Mouse (Mus musculus): ENCODE results near the gene Nkain4. TPM values are rescaled to one million over a fixed set of nuclear protein-coding genes. Genes with fewer than 3 reads are reported as not detected.

The Nkain4 gene
- polyA plus RNA-seq, 1 experiment from 2014 or later: 110 TPM

DNA sequence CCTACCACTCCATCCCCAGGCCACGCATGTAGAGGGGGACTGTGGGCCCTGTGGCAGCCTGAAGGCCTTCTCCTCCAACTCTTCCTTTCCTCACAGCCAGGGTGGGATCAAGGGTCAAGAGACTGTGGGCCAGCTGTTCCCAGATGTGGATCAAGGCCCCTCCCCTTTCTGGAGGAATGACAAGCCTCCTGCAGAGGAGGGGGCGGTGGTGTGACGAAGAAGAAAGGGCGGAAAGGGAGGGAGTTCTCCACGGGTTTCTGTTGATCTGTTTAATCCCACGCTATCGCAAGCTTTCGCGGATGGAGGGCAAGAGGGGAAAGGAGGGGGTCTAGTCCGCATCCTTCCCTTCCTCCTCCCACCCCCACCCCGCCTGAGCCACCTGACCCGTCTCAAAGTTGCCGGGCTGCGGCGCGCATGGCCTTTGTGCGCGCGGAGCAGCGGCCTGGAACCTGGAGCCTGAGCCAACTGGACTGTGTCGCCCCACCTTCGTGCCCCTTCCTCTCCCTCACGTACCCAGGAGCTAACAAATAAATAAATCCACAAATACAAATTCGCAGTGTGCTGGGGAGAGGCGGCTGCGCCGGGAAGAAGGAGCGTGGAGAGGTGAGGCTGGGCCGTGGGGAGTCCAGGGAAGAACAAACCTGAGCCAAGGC is 64.0 kb downstream of the Nkain4 start:
- Histone ChIP-seq H3K9me3 (ENCODE audit: low read length) (no peaks in the 10 kb centered on the region), H3K36me3 (ENCODE audit: insufficient read depth, low read length) (no peaks in the 10 kb centered on the region), H3K27me3 (replicated peaks; ENCODE audit: insufficient read depth, low read length) (peaks cover 65% of the 10 kb centered on the region), H3K4me2 (replicated peaks; ENCODE audit: low read depth, low read length) (no peak overlapping the region), H3K4me3 (ENCODE audit: low read depth, low read length) (no peak overlapping the region), H3K4me1 (ENCODE audit: insufficient read depth, low read depth, low read length) (peaks cover 10% of the 10 kb centered on the region; the same call in 1 of the 2 replicates), H3K27ac (ENCODE audit: low read length) (no peak overlapping the region), H3K9ac (replicated peaks; ENCODE audit: low read depth) (no peak overlapping the region)
- WGBS: 2% methylated on average over 25 of the region's 29 CpGs
- ATAC-seq (no peak), DNase-seq (ENCODE audit: low spot score) (no peak)
- TF ChIP-seq CTCF (IDR thresholded peaks at IDR 0.05) (no peak), EP300 (IDR thresholded peaks at IDR 0.05) (no peak)

- WGBS: 18% methylated on average over 4 of the region's 4 CpGs
- peaks cover 10% of the 10 kb centered on the region; the same call in 1 of the 2 replicates for H3K4me1 ChIP-seq (ENCODE audit: insufficient read depth, low read depth, low read length)
- H3K9me3 ChIP-seq (ENCODE audit: low read length): no peaks in the 10 kb centered on the region
- H3K36me3 ChIP-seq (ENCODE audit: insufficient read depth, low read length): no peaks in the 10 kb centered on the region
- ATAC-seq (no peak), DNase-seq (ENCODE audit: low spot score) (no peak)
- H3K4me3 ChIP-seq (ENCODE audit: low read depth, low read length): no peak overlapping the region
- H3K27me3 ChIP-seq (replicated peaks; ENCODE audit: insufficient read depth, low read length): peaks cover 59% of the 10 kb centered on the region
- no peak overlapping the region for H3K27ac ChIP-seq (ENCODE audit: low read length)
- no peak overlapping the region for H3K4me2 ChIP-seq (replicated peaks; ENCODE audit: low read depth, low read length)
- H3K9ac ChIP-seq (replicated peaks; ENCODE audit: low read depth): no peak overlapping the region
- TF ChIP-seq EP300 (IDR thresholded peaks at IDR 0.05) (no peak), CTCF (IDR thresholded peaks at IDR 0.05) (no peak)
Observed at GRCm38 (mm10) chr2:180889921-180890280, 64.6 kb downstream of the Nkain4 start.

DNA sequence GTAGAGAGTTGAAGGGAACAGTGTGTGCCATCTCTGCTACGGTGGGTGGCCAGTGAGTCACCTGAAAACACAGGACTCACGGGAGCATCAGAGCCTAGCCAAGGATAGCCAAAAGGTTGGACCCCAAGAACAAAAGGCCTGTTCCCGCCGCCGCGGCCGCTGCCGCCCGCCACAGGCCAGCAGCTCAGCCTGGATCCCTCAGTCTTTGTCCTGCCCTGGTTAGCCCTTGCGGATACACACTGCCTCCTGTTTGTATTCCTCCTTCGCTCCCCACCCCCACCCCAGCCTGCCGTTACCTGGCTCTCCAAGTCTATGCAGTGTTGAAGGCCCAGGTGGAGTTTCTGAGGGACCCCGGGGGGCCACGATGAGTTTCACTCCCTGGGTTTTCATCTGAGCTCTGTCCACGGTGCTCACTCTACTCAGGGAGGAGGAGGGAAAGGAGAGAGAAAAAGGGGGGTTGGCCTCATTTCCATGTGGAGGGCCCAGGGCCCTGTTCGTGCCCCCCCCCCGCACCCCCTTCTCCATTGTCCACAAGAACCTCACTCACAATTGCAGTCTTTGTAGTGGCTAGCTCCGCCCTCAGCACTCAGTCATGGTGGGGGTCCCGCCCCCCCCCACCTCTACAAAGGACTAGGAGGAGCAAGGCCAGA is 65.1 kb downstream of the Nkain4 start:
- WGBS: 15% methylated on average over 17 of the region's 19 CpGs
- H3K4me1 ChIP-seq (ENCODE audit: insufficient read depth, low read depth, low read length): peaks cover 10% of the 10 kb centered on the region; the same call in 1 of the 2 replicates
- no peak overlapping the region for H3K27ac ChIP-seq (ENCODE audit: low read length)
- no peak overlapping the region for H3K4me3 ChIP-seq (ENCODE audit: low read depth, low read length)
- no peak overlapping the region for H3K4me2 ChIP-seq (replicated peaks; ENCODE audit: low read depth, low read length)
- DNase-seq (ENCODE audit: low spot score): no peak
- no peak for ATAC-seq
- no peak overlapping the region for H3K9ac ChIP-seq (replicated peaks; ENCODE audit: low read depth)
- no peak for TF ChIP-seq EP300 (IDR thresholded peaks at IDR 0.05)
- TF ChIP-seq CTCF (IDR thresholded peaks at IDR 0.05): no peak
- no peaks in the 10 kb centered on the region for H3K9me3 ChIP-seq (ENCODE audit: low read length)
- H3K36me3 ChIP-seq (ENCODE audit: insufficient read depth, low read length): no peaks in the 10 kb centered on the region
- peaks cover 54% of the 10 kb centered on the region for H3K27me3 ChIP-seq (replicated peaks; ENCODE audit: insufficient read depth, low read length)

DNA sequence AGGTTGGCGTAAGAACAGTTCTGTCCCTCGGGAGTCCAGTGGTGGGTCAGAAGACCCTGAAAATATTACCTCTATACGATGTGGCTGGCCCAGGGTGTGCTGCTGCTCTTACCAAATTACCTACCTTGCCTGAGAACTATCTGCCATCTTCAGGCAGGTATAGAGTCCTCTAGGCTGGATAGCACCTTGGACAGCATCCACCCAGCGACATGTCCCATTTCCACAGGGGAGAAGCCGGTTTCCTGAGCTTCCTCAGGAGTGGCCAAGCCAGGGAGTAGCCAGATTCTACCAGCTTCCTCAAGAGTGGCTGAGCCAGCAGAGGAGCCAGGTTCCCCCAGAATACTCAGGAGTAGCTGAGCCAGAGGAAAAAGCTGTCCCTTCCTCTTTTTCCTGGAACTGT is 69.2 kb downstream of the Nkain4 start:
- Histone ChIP-seq H3K27me3 (replicated peaks; ENCODE audit: insufficient read depth, low read length) (peaks cover 13% of the 10 kb centered on the region; the same call in 1 of the 2 replicates), H3K9me3 (ENCODE audit: low read length) (no peaks in the 10 kb centered on the region), H3K4me3 (ENCODE audit: low read depth, low read length) (no peak overlapping the region), H3K9ac (replicated peaks; ENCODE audit: low read depth) (no peak overlapping the region), H3K27ac (ENCODE audit: low read length) (no peak overlapping the region), H3K4me2 (replicated peaks; ENCODE audit: low read depth, low read length) (no peak overlapping the region), H3K4me1 (ENCODE audit: insufficient read depth, low read depth, low read length) (no peaks in the 10 kb centered on the region), H3K36me3 (ENCODE audit: insufficient read depth, low read length) (no peaks in the 10 kb centered on the region)
- 54% methylated on average over 5 of the region's 5 CpGs for WGBS
- TF ChIP-seq CTCF (IDR thresholded peaks at IDR 0.05) (no peak), EP300 (IDR thresholded peaks at IDR 0.05) (no peak)
- no peak for DNase-seq (ENCODE audit: low spot score)
- no peak for ATAC-seq

Small RNA genes within 50 kb of the gene (microRNA-seq; reads per million reads assigned to microRNA genes)
- gene Mir124a-3: not detected

Other genes starting within 250 kb of the Nkain4 start
- 14.9 and 16.3 TPM in 2 replicates for gene Dido1, start 244.7 kb downstream of the Nkain4 start, polyA plus RNA-seq (2015; fragmentation: Nextera tagmentation; extraction: Ambion mirVana)
- gene Gid8, start 244.6 kb downstream of the Nkain4 start, polyA plus RNA-seq (2015; fragmentation: Nextera tagmentation; extraction: Ambion mirVana): 38.7 and 38.8 TPM in 2 replicates
- 1.4 and 1.7 TPM in 2 replicates for gene Slc17a9, start 229.4 kb downstream of the Nkain4 start, polyA plus RNA-seq (2015; fragmentation: Nextera tagmentation; extraction: Ambion mirVana)
- gene Bhlhe23, start 177.8 kb downstream of the Nkain4 start, polyA plus RNA-seq (2015; fragmentation: Nextera tagmentation; extraction: Ambion mirVana): not detected in 2 replicates
- 40.3 and 42.4 TPM in 2 replicates for gene Ythdf1, start 33.8 kb downstream of the Nkain4 start, polyA plus RNA-seq (2015; fragmentation: Nextera tagmentation; extraction: Ambion mirVana)
- not detected in 2 replicates for gene Birc7, start 25.7 kb downstream of the Nkain4 start, polyA plus RNA-seq (2015; fragmentation: Nextera tagmentation; extraction: Ambion mirVana)
- gene Arfgap1, start 12.5 kb upstream of the Nkain4 start, polyA plus RNA-seq (2015; fragmentation: Nextera tagmentation; extraction: Ambion mirVana): 50.5 and 52.9 TPM in 2 replicates
- 0.20 and 0.30 TPM in 2 replicates for gene Col20a1, start 31.8 kb upstream of the Nkain4 start, polyA plus RNA-seq (2015; fragmentation: Nextera tagmentation; extraction: Ambion mirVana)
- gene Chrna4, start 88.8 kb upstream of the Nkain4 start, polyA plus RNA-seq (2015; fragmentation: Nextera tagmentation; extraction: Ambion mirVana): 0.04 and 0.15 TPM in 2 replicates
- gene Kcnq2, start 180.6 kb upstream of the Nkain4 start, polyA plus RNA-seq (2015; fragmentation: Nextera tagmentation; extraction: Ambion mirVana): 0.04 TPM in 1 of 2 replicates, not detected in the other
- gene Eef1a2, start 202.3 kb upstream of the Nkain4 start, polyA plus RNA-seq (2015; fragmentation: Nextera tagmentation; extraction: Ambion mirVana): 0.14 and 0.20 TPM in 2 replicates
- 261 and 262 TPM in 2 replicates for gene Ppdpf, start 232.5 kb upstream of the Nkain4 start, polyA plus RNA-seq (2015; fragmentation: Nextera tagmentation; extraction: Ambion mirVana)
- gene Ptk6, start 248.1 kb upstream of the Nkain4 start, polyA plus RNA-seq (2015; fragmentation: Nextera tagmentation; extraction: Ambion mirVana): 0.23 and 0.25 TPM in 2 replicates